8 mouse cellular contexts compared by ENCODE assay signal in genomic region chr7:25377100-25377700, GRCm38 (mm10). TPM values are rescaled to one million over a fixed set of nuclear protein-coding genes. Genes with fewer than 3 reads are reported as not detected.
DNase-seq lines count a peak whose midpoint lies in the region; ATAC-seq and TF ChIP-seq lines count a peak whose summit lies in the region.

No protein-coding gene starts in this region.

- peak; percentile 37 for TF ChIP-seq CTCF in liver, postnatal 0 days (IDR thresholded peaks at IDR 0.05; ENCODE audit: low read depth)

- peak overlapping the region; percentile 42 for H3K4me2 ChIP-seq in forebrain, embryonic 14.5 days (ENCODE audit: low read length)
- peak overlapping the region; percentile 57; the same call in 1 of the 2 replicates for H3K4me2 ChIP-seq in liver, postnatal 0 days (ENCODE audit: low read depth, low read length)

- H3K36me3 ChIP-seq in forebrain, embryonic 14.5 days (ENCODE audit: control insufficient read depth, insufficient read depth, low read length), result peaks cover 20% of the 10 kb centered on the region
- peaks cover 15% of the 10 kb centered on the region for H3K36me3 ChIP-seq in liver, postnatal 0 days (replicated peaks; ENCODE audit: insufficient read depth, low read length)

- no peak for TF ChIP-seq EP300 in liver, postnatal 0 days (IDR thresholded peaks at IDR 0.05; ENCODE audit: low read depth)

- ATAC-seq in frontal cortex, adult (ENCODE audit: low TSS enrichment), result peak; percentile 18; the same call in 1 of the 2 replicates
- no peak for ATAC-seq in forebrain, embryonic 14.5 days
- ATAC-seq in liver, postnatal 0 days, result no peak

- no peak overlapping the region for H3K9ac ChIP-seq in forebrain, embryonic 14.5 days (ENCODE audit: low read length)
- no peak overlapping the region for H3K9ac ChIP-seq in liver, postnatal 0 days (replicated peaks)

- H3K4me1 ChIP-seq in forebrain, embryonic 14.5 days (ENCODE audit: control insufficient read depth, insufficient read depth, low read length), result no peaks in the 10 kb centered on the region; the same call in 1 of the 2 replicates
- peaks cover 15% of the 10 kb centered on the region for H3K4me1 ChIP-seq in liver, postnatal 0 days (ENCODE audit: insufficient read depth)

- H3K4me3 ChIP-seq in forebrain, embryonic 14.5 days (ENCODE audit: low read depth, low read length), result peak overlapping the region; percentile 23
- no peak overlapping the region; the same call in 1 of the 2 replicates for H3K4me3 ChIP-seq in liver, postnatal 0 days (ENCODE audit: low read depth, low read length)

- H3K27me3 ChIP-seq in forebrain, embryonic 14.5 days (replicated peaks; ENCODE audit: control insufficient read depth, insufficient read depth, low read length), result 0 out of 2 replicates have a peak, but pooled peaks cover 4% of the 10 kb centered on the region
- H3K27me3 ChIP-seq in liver, postnatal 0 days (ENCODE audit: insufficient read depth, low read length), result no peaks in the 10 kb centered on the region

- no peak overlapping the region for H3K27ac ChIP-seq in forebrain, embryonic 14.5 days (ENCODE audit: low read depth, low read length)
- H3K27ac ChIP-seq in liver, postnatal 0 days (ENCODE audit: low read depth), result no peak overlapping the region

- 49% methylated on average over 8 of the region's 8 CpGs for WGBS in forebrain, embryonic 14.5 days
- WGBS in liver, postnatal 0 days (ENCODE audit: insufficient replicate concordance), result 62% methylated on average over 8 of the region's 8 CpGs

- no peak for DNase-seq in frontal cortex, postnatal 14 days (ENCODE audit: low spot score in 2 of 2)
- peak; percentile 56 for DNase-seq in ES-CJ7 (ENCODE audit: low read depth, low spot score)
- DNase-seq in forebrain, embryonic 14.5 days (ENCODE audit: low spot score), result peak; percentile 28
- DNase-seq in liver, postnatal 0 days, result no peak
- no peak for DNase-seq in spleen, adult 12 weeks (ENCODE audit: low spot score)
- no peak for DNase-seq in thymus, postnatal 36 days
- DNase-seq in urinary bladder, postnatal 25 days (ENCODE audit: low spot score), result no peak

- H3K9me3 ChIP-seq in forebrain, embryonic 14.5 days (replicated peaks; ENCODE audit: control insufficient read depth, low read length), result no peaks in the 10 kb centered on the region
- no peaks in the 10 kb centered on the region for H3K9me3 ChIP-seq in liver, postnatal 0 days (ENCODE audit: low read length)

RNA-seq across cellular contexts. Expression of gene Cnfn, which starts 7.7 kb away (rescaled TPM):
- polyA plus RNA-seq in forebrain, embryonic 14.5 days (2014; fragmentation: Nextera tagmentation; extraction: Ambion mirVana), result not detected in 2 replicates
- not detected in 2 replicates for polyA plus RNA-seq in liver, postnatal 0 days (2015; fragmentation: Nextera tagmentation; extraction: Ambion mirVana)

RNA-seq across cellular contexts. Expression of gene Lipe, which starts 21.3 kb away (rescaled TPM):
- polyA plus RNA-seq in forebrain, embryonic 14.5 days (2014; fragmentation: Nextera tagmentation; extraction: Ambion mirVana), result 5.3 and 8.3 TPM in 2 replicates
- polyA plus RNA-seq in liver, postnatal 0 days (2015; fragmentation: Nextera tagmentation; extraction: Ambion mirVana), result 5.2 and 5.5 TPM in 2 replicates

RNA-seq across cellular contexts. Expression of gene Cxcl17, which starts 35.5 kb away (rescaled TPM):
- not detected in 2 replicates for polyA plus RNA-seq in forebrain, embryonic 14.5 days (2014; fragmentation: Nextera tagmentation; extraction: Ambion mirVana)
- not detected in 2 replicates for polyA plus RNA-seq in liver, postnatal 0 days (2015; fragmentation: Nextera tagmentation; extraction: Ambion mirVana)

Comparison
In these comparisons a context has a peak if more than half of its experiments do, and no peak if none do; other contexts are left out.
1. DNase-seq: peak in ES-CJ7 (single experiment) and forebrain, embryonic 14.5 days (single experiment); none in frontal cortex, postnatal 14 days (0 of 2), liver, postnatal 0 days (single experiment), spleen, adult 12 weeks (single experiment), thymus, postnatal 36 days (0 of 2) and urinary bladder, postnatal 25 days (single experiment).